ENCODE assay signal across 15 mouse cellular contexts in the genomic region with DNA sequence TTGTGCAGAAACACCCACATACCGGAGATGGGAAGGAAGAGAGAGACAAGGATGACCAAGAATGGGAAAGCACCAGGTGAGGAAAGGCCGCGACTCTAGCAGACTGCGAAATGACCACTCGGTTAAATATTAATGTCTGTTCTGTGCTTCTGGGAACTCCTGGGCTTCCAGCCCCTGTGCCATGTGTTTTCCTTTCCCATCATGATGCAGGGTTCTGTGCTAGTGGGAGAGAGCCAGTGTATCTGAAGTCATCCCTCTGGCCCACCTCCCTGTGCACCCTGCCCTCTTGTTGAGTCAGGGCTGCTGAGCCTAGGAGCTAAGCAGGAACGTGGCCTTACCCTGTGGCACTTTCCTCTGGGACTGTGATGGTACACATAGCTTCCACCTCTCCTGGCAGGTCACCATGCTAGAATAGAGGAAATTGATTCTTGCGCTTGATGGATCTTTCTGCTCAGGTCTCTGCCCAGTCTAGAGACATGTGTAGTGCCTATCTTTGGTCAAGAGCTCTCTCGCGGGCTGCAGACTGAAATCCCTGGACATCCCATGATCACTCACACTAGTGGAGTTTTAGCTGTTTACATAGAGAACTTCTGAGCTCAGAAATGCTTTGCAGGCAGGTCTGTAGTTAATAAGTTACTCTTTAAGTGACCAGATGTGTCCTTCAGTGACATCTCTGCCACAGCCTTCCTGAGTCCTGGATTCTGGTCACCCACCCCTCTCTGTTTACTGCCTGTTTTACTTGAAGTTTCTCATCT. TPM values are rescaled to one million over a fixed set of nuclear protein-coding genes. Genes with fewer than 3 reads are reported as not detected.
A peak's percentile ranks its signal among the peaks of the same experiment; 100 is the strongest.
DNase-seq lines count a peak whose midpoint lies in the region; ATAC-seq and TF ChIP-seq lines count a peak whose summit lies in the region.
"Had no signal": no experiment of that assay in that cellular context is flagged by ENCODE, and none has a peak within 500 bp of the region (broad histone marks: within the 10 kb centered on the region; RNA-seq: fewer than 3 reads in every experiment).

No protein-coding gene starts in this region.

- DNase-seq in liver, embryonic 14.5 days (ENCODE audit: low read depth in 3 of 3, low spot score in 3 of 3): no peak
- no peak for DNase-seq in thymus, postnatal 36 days
- no peak for DNase-seq in layer of hippocampus, adult 8-10 months (ENCODE audit: low spot score in 2 of 2)
- DNase-seq: adrenal gland, adult 2 months; B cell, adult 2 months; cerebellum, adult 2 months; left cerebral cortex, postnatal 4 days; lung, embryonic 14.5 days had no signal

- H3K4me2 ChIP-seq in kidney, embryonic 15.5 days: 0 out of 2 replicates have a peak overlapping the region, but pooled peaks have one; percentile 0
- H3K4me2 ChIP-seq in liver, embryonic 14.5 days (ENCODE audit: low read depth): peak overlapping the region; percentile 9; the same call in 1 of the 2 replicates
- H3K4me2 ChIP-seq: lung, embryonic 14.5 days had no signal

- peak overlapping the region; percentile 85 for H3K27ac ChIP-seq in kidney, embryonic 15.5 days
- no peak overlapping the region for H3K27ac ChIP-seq in liver, embryonic 14.5 days
- H3K27ac ChIP-seq: forebrain, embryonic 10.5 days; macrophage had no signal

- no peak overlapping the region for H3K9ac ChIP-seq in kidney, embryonic 15.5 days
- H3K9ac ChIP-seq in liver, embryonic 14.5 days (replicated peaks): no peak overlapping the region
- H3K9ac ChIP-seq: lung, embryonic 14.5 days had no signal

- H3K27me3 ChIP-seq in megakaryocyte, embryonic 14.5 days (replicated peaks): no peaks in the 10 kb centered on the region
- no peaks in the 10 kb centered on the region for H3K27me3 ChIP-seq in kidney, embryonic 15.5 days
- no peaks in the 10 kb centered on the region for H3K27me3 ChIP-seq in liver, embryonic 14.5 days (ENCODE audit: control insufficient read depth, insufficient read depth, low read length)

- peak overlapping the region; percentile 48 for H3K4me3 ChIP-seq in megakaryocyte, embryonic 14.5 days (replicated peaks)
- no peak overlapping the region for H3K4me3 ChIP-seq in kidney, embryonic 15.5 days (replicated peaks)
- H3K4me3 ChIP-seq in liver, embryonic 14.5 days (ENCODE audit: insufficient read depth in 1 of 2, low read depth in 2 of 2, low read length in 2 of 2): no peak overlapping the region
- H3K4me3 ChIP-seq: forebrain, embryonic 10.5 days had no signal

- H3K9me3 ChIP-seq in megakaryocyte, embryonic 14.5 days: no peaks in the 10 kb centered on the region
- no peaks in the 10 kb centered on the region for H3K9me3 ChIP-seq in kidney, embryonic 15.5 days (replicated peaks)
- H3K9me3 ChIP-seq in liver, embryonic 14.5 days (ENCODE audit: control insufficient read depth, low read length): no peaks in the 10 kb centered on the region
- H3K9me3 ChIP-seq: forebrain, embryonic 10.5 days had no signal

- TF ChIP-seq CTCF in liver, embryonic 14.5 days (IDR thresholded peaks at IDR 0.05; ENCODE audit: low read depth): no peak

- H3K36me3 ChIP-seq in megakaryocyte, embryonic 14.5 days (replicated peaks; ENCODE audit: low read length): peaks cover 99% of the 10 kb centered on the region
- peaks cover 34% of the 10 kb centered on the region for H3K36me3 ChIP-seq in kidney, embryonic 15.5 days
- H3K36me3 ChIP-seq in liver, embryonic 14.5 days (replicated peaks; ENCODE audit: control insufficient read depth, insufficient read depth, low read depth): no peaks in the 10 kb centered on the region

- no peak for ATAC-seq in megakaryocyte, adult 5-6 weeks (ENCODE audit: poor library complexity, severe bottlenecking)
- peak; percentile 68 for ATAC-seq in kidney, embryonic 15.5 days (replicated peaks; ENCODE audit: low FRiP score)
- ATAC-seq in liver, embryonic 14.5 days (ENCODE audit: insufficient read depth): peak; percentile 36
- no peak for ATAC-seq in CD4-positive, CD25-positive, alpha-beta regulatory T cell, adult 4 months
- ATAC-seq: midbrain, embryonic 16.5 days had no signal

- WGBS in kidney, embryonic 15.5 days: 72% methylated on average over 9 of the region's 9 CpGs
- 78% methylated on average over 9 of the region's 9 CpGs for WGBS in liver, embryonic 14.5 days (ENCODE audit: insufficient replicate concordance)

- TF ChIP-seq EP300 in liver, embryonic 14.5 days (IDR thresholded peaks at IDR 0.05; ENCODE audit: low read depth): no peak

- H3K4me1 ChIP-seq in megakaryocyte, embryonic 14.5 days: peaks cover 84% of the 10 kb centered on the region
- peaks cover 36% of the 10 kb centered on the region; the same call in 1 of the 2 replicates for H3K4me1 ChIP-seq in kidney, embryonic 15.5 days
- H3K4me1 ChIP-seq in liver, embryonic 14.5 days (replicated peaks; ENCODE audit: control insufficient read depth in 2 of 2, insufficient read depth in 2 of 2, low read length in 1 of 2): peaks cover 2 to 6% of the 10 kb centered on the region in 2 experiments; a peak in 1 of 4 replicates
- H3K4me1 ChIP-seq: forebrain, embryonic 10.5 days had no signal

RNA-seq across cellular contexts. Expression of gene Dap, which starts 11.9 kb away (rescaled TPM):
- polyA plus RNA-seq in megakaryocyte, embryonic 14.5 days (2012; ENCODE audit: insufficient read depth, low replicate concordance): 121 and 178 TPM in 2 replicates
- total RNA-seq in megakaryocyte, adult 5-6 weeks (2015): 91.4 and 97.3 TPM in 2 replicates
- 63.1 and 66.6 TPM in 2 replicates for total RNA-seq in megakaryocyte, adult 5-6 weeks (2017)
- polyA plus RNA-seq in kidney, embryonic 15.5 days (2015; fragmentation: Nextera tagmentation; extraction: Ambion mirVana): 86.3 TPM in 2 replicates
- polyA plus RNA-seq in liver, embryonic 14.5 days (2012; rRNA removed): 22.5 and 35.5 TPM in 2 replicates
- 41.2 and 44.4 TPM in 2 replicates for polyA plus RNA-seq in liver, embryonic 14.5 days (2014; fragmentation: Nextera tagmentation; extraction: Ambion mirVana)
- polyA plus RNA-seq in CD4-positive, CD25-positive, alpha-beta regulatory T cell, adult 4 months (2017; shearing (Covaris generic)): 10 to 100 TPM; 61.6 to 81.6 TPM
- total RNA-seq in layer of hippocampus, adult 8-10 months (2022): 10 to 100 TPM in 2 of 4 experiments, 1 to 10 TPM in 2; 6.2 to 13.5 (median 8.9) TPM

Comparison
In these comparisons a context has a peak if more than half of its experiments do, and no peak if none do; other contexts are left out.
1. ATAC-seq: peak in kidney, embryonic 15.5 days (single experiment) and liver, embryonic 14.5 days (single experiment); none in megakaryocyte, adult 5-6 weeks (single experiment) and CD4-positive, CD25-positive, alpha-beta regulatory T cell, adult 4 months (single experiment).